8 mouse cellular contexts compared by ENCODE assay signal in genomic region chr5:53809115-53809991, GRCm38 (mm10). TPM values are rescaled to one million over a fixed set of nuclear protein-coding genes. Genes with fewer than 3 reads are reported as not detected.
A peak's percentile ranks its signal among the peaks of the same experiment; 100 is the strongest.
DNase-seq lines count a peak whose midpoint lies in the region; ATAC-seq lines count a peak whose summit lies in the region.

Tbc1d19 (plus strand) TSS chr5:53809606.

- peak; percentile 95 for ATAC-seq in heart, embryonic 14.5 days (ENCODE audit: insufficient number of reproducible peaks, insufficient read depth, low FRiP score, low read depth)
- peak; percentile 90 for ATAC-seq in liver, embryonic 12.5 days

- H3K27ac ChIP-seq in forebrain, embryonic 10.5 days: peak within 1 kb of the TSS; percentile 86
- H3K27ac ChIP-seq in heart, embryonic 14.5 days (replicated peaks in 1 of 2; ENCODE audit: control insufficient read depth in 1 of 2, insufficient read depth in 1 of 2, low read depth in 2 of 2, low read length in 2 of 2): peak within 1 kb of the TSS in 1 of 2 experiments; percentile 35; a peak in 1 of 4 replicates
- no peak within 1 kb of the TSS for H3K27ac ChIP-seq in liver, embryonic 12.5 days

- H3K36me3 ChIP-seq in forebrain, embryonic 10.5 days (replicated peaks): peaks cover 4% of the 10 kb centered on the region; the same call in 1 of the 2 replicates
- H3K36me3 ChIP-seq in heart, embryonic 14.5 days (ENCODE audit: control insufficient read depth, insufficient read depth, low read length): no peaks in the 10 kb centered on the region
- H3K36me3 ChIP-seq in liver, embryonic 12.5 days: no peaks in the 10 kb centered on the region
- H3K36me3 ChIP-seq in splenic B cell, adult 2 months (ENCODE audit: control insufficient read depth, insufficient read depth, low read length, poor library complexity, severe bottlenecking): no peaks in the 10 kb centered on the region

- no peaks in the 10 kb centered on the region for H3K27me3 ChIP-seq in forebrain, embryonic 10.5 days (ENCODE audit: poor library complexity, severe bottlenecking)
- no peaks in the 10 kb centered on the region for H3K27me3 ChIP-seq in heart, embryonic 14.5 days (ENCODE audit: control insufficient read depth, insufficient read depth, low read length)
- H3K27me3 ChIP-seq in liver, embryonic 12.5 days (replicated peaks): no peaks in the 10 kb centered on the region
- H3K27me3 ChIP-seq in splenic B cell, adult 2 months (ENCODE audit: control insufficient read depth, insufficient read depth, low read length, poor library complexity, severe bottlenecking): no peaks in the 10 kb centered on the region

- 7% methylated on average over 36 of the region's 36 CpGs for WGBS in forebrain, embryonic 10.5 days
- 8% methylated on average over 36 of the region's 36 CpGs for WGBS in heart, embryonic 14.5 days
- 6% methylated on average over 36 of the region's 36 CpGs for WGBS in liver, embryonic 12.5 days (ENCODE audit: insufficient replicate concordance)

- peak within 1 kb of the TSS; percentile 81 for H3K4me3 ChIP-seq in forebrain, embryonic 10.5 days
- peak within 1 kb of the TSS; percentile 75 to 98 for H3K4me3 ChIP-seq in heart, embryonic 14.5 days (ENCODE audit: control insufficient read depth in 1 of 2, insufficient read depth in 1 of 2, low read depth in 1 of 2, low read length in 2 of 2)
- H3K4me3 ChIP-seq in liver, embryonic 12.5 days: peak within 1 kb of the TSS; percentile 70

- peak within 1 kb of the TSS; percentile 76 for H3K9ac ChIP-seq in heart, embryonic 14.5 days (ENCODE audit: low read length)
- H3K9ac ChIP-seq in liver, embryonic 12.5 days: peak within 1 kb of the TSS; percentile 70

- H3K4me1 ChIP-seq in forebrain, embryonic 10.5 days: peaks cover 18% of the 10 kb centered on the region
- H3K4me1 ChIP-seq in heart, embryonic 14.5 days (ENCODE audit: control insufficient read depth in 2 of 2, insufficient read depth in 2 of 2, low read length in 2 of 2): peaks cover 0 to 7% of the 10 kb centered on the region in 2 experiments; a peak in 2 of 4 replicates
- peaks cover 5% of the 10 kb centered on the region; the same call in 1 of the 2 replicates for H3K4me1 ChIP-seq in liver, embryonic 12.5 days

- peak; percentile 74 for DNase-seq in CD4-positive, CD25-positive, alpha-beta regulatory T cell, adult 2 months (ENCODE audit: low read depth, low spot score)
- peak; percentile 53 for DNase-seq in c-Kit-positive CD71-negative TER-119-negative erythroid progenitor cells, embryonic 14.5 days (ENCODE audit: low read depth)
- peak; percentile 86 for DNase-seq in forebrain, embryonic 10.5 days (ENCODE audit: extremely low spot score, low spot score)
- peak; percentile 92 for DNase-seq in kidney, postnatal 10 days
- peak; percentile 67 for DNase-seq in naive thymus-derived CD4-positive, alpha-beta T cell, adult 2 months (ENCODE audit: low read depth)
- DNase-seq in splenic B cell, adult 2 months (ENCODE audit: low read depth, low spot score): peak; percentile 56

- no peaks in the 10 kb centered on the region for H3K9me3 ChIP-seq in forebrain, embryonic 10.5 days
- no peaks in the 10 kb centered on the region for H3K9me3 ChIP-seq in heart, embryonic 14.5 days (ENCODE audit: control insufficient read depth, low read length)
- H3K9me3 ChIP-seq in liver, embryonic 12.5 days (replicated peaks): no peaks in the 10 kb centered on the region

- peak within 1 kb of the TSS; percentile 72 for H3K4me2 ChIP-seq in heart, embryonic 14.5 days (ENCODE audit: low read length)
- H3K4me2 ChIP-seq in liver, embryonic 12.5 days: peak within 1 kb of the TSS; percentile 74

RNA-seq across cellular contexts. Expression of gene Tbc1d19, which starts in this region (rescaled TPM):
- 50.7 and 53.9 TPM in 2 replicates for polyA plus RNA-seq in forebrain, embryonic 10.5 days (2016; fragmentation: Nextera tagmentation; extraction: Ambion mirVana)
- 29.4 and 36.2 TPM in 2 replicates for polyA plus RNA-seq in heart, embryonic 14.5 days (2014; fragmentation: Nextera tagmentation; extraction: Ambion mirVana)
- 9.5 and 9.9 TPM in 2 replicates for polyA plus RNA-seq in liver, embryonic 12.5 days (2016; fragmentation: Nextera tagmentation; extraction: Ambion mirVana)
